Mouse (Mus musculus) limb, embryonic 14.5 days (tissue): ENCODE data around the gene Casp9. TPM values are rescaled to one million over a fixed set of nuclear protein-coding genes. Genes with fewer than 3 reads are reported as not detected.

Experiments
- ATAC-seq: fragments of 200-750 bp; cut with Nextera tagmentation; 2 replicates; pipeline ENCODE4 v1.8.0; 2017; ENCODE audit warnings: low read depth, moderate number of reproducible peaks, moderate TSS enrichment; ENCODE audit not compliant: low FRiP score
- DNase-seq: peaks from one replicate; pipeline ENCODE4 v3.0.0-alpha.2; 2015; ENCODE audit warnings: low spot score
- H3K27ac ChIP-seq: fragments of 300-500 bp; sonication (generic); replicated peaks from 2 replicates; pipeline ENCODE4 v1.5.1; 2014; ENCODE audit warnings: low read depth, mild to moderate bottlenecking, low read length, moderate library complexity, mixed read lengths
- H3K27me3 ChIP-seq: fragments of 300-500 bp; sonication (generic); 2 replicates; pipeline ENCODE4 v1.6.1; 2014; ENCODE audit warnings: low read length, mixed read lengths; ENCODE audit not compliant: control insufficient read depth, insufficient read depth
- H3K36me3 ChIP-seq: fragments of 300-500 bp; sonication (generic); 2 replicates; pipeline ENCODE4 v1.6.1; 2014; ENCODE audit warnings: mild to moderate bottlenecking, low read length, moderate library complexity, mixed read lengths; ENCODE audit not compliant: control insufficient read depth, insufficient read depth
- H3K4me1 ChIP-seq: fragments of 300-500 bp; sonication (generic); 2 replicates; pipeline ENCODE4 v1.6.1; 2014; ENCODE audit warnings: antibody characterized with exemption, low read length, mixed read lengths; ENCODE audit not compliant: control insufficient read depth, insufficient read depth
- H3K4me2 ChIP-seq: fragments of 300-500 bp; sonication (generic); replicated peaks from 2 replicates; pipeline ENCODE4 v1.6.1; 2014; ENCODE audit warnings: low read depth, mild to moderate bottlenecking, low read length, moderate library complexity; ENCODE audit not compliant: severe bottlenecking
- H3K4me3 ChIP-seq: fragments of 300-500 bp; sonication (generic); replicated peaks from 2 replicates; pipeline ENCODE4 v1.5.1; 2014; ENCODE audit warnings: low read length
- H3K9ac ChIP-seq: fragments of 300-500 bp; sonication (generic); 2 replicates; pipeline ENCODE4 v1.6.1; 2014; ENCODE audit warnings: mild to moderate bottlenecking, low read depth, low read length, moderate library complexity; ENCODE audit not compliant: severe bottlenecking
- H3K9me3 ChIP-seq: fragments of 300-500 bp; sonication (generic); 2 replicates; pipeline ENCODE4 v1.6.1; 2016; ENCODE audit warnings: low read length; ENCODE audit not compliant: control insufficient read depth
- POLR2A ChIP-seq: fragments of 200-500 bp; IDR thresholded peaks from 2 replicates; pipeline ENCODE4 v1.8.0; 2012; ENCODE audit warnings: inconsistent platforms, mild to moderate bottlenecking, moderate library complexity, borderline replicate concordance; ENCODE audit not compliant: insufficient read depth, insufficient read length; ENCODE audit errors: extremely low read depth
- WGBS: fragments of 180-500 bp; shearing (Covaris S2); extraction: QIAGEN DNeasy Blood & Tissue Kit; methylation state at CpG from one replicate; pipeline ENCODE4 v1.1.7; 2014; 5-methylcytosine and 5-hydroxymethylcytosine counted together
- polyA plus RNA-seq, 2 experiments: library from polyadenylated mRNA; depleted of rRNA in 1 of 2; stranded (reverse) in 1 of 2; unstranded in 1 of 2; fragments of >200 nt; fragmentation: Nextera tagmentation in 1 of 2; extraction: Ambion mirVana in 1 of 2; gene quantifications; 2 replicates each; pipeline versions ENCODE4 v1.2.1 to v1.2.3; 2012 to 2014

Gene Casp9
- polyA plus RNA-seq, 2 experiments = 11.2 to 20.4 TPM

- TF ChIP-seq POLR2A = no peak
- Histone ChIP-seq H3K36me3 (no peaks in the 10 kb centered on the region), H3K9ac (no peak overlapping the region), H3K27me3 (no peaks in the 10 kb centered on the region), H3K4me2 (no peak overlapping the region), H3K27ac (0 out of 2 replicates have a peak overlapping the region, but pooled peaks have one; percentile 3), H3K4me1 (no peaks in the 10 kb centered on the region), H3K9me3 (no peaks in the 10 kb centered on the region), H3K4me3 (no peak overlapping the region)
- ATAC-seq (peak; percentile 30; the same call in 1 of the 2 replicates), DNase-seq (no peak)
- 31% methylated on average over 4 of the region's 4 CpGs for WGBS
These were observed 41.9 kb upstream of the Casp9 start for GRCm38 (mm10) chr4:141751419-141752075.

DNA sequence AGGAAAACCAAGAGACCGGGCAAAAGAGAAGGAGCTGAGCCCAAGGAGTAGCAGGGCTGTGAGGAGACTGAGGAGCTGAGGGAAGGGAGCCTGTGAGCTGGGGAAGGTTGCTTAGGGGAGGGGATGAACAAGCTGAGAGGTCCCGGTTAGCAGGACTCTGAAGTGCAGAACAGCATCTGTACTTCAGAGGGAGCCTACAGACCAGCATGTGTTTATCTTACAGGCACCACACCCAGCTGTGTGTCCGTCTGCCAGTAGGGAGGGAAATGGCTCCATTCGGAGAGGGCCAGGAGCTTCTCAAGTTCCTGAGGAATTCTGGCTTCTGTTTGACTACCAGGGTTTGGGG, 41.4 kb upstream of the Casp9 start:
- no peak overlapping the region for H3K4me3 ChIP-seq
- H3K27ac ChIP-seq = 0 out of 2 replicates have a peak overlapping the region, but pooled peaks have one; percentile 3
- DNase-seq (peak; percentile 21), ATAC-seq (no peak)
- no peaks in the 10 kb centered on the region for H3K4me1 ChIP-seq
- H3K9me3 ChIP-seq = no peaks in the 10 kb centered on the region
- no peaks in the 10 kb centered on the region for H3K36me3 ChIP-seq
- H3K27me3 ChIP-seq = no peaks in the 10 kb centered on the region
- no peak overlapping the region for H3K9ac ChIP-seq
- no peak overlapping the region for H3K4me2 ChIP-seq
- no peak for TF ChIP-seq POLR2A
- WGBS = 2% methylated on average over 4 of the region's 4 CpGs

DNA sequence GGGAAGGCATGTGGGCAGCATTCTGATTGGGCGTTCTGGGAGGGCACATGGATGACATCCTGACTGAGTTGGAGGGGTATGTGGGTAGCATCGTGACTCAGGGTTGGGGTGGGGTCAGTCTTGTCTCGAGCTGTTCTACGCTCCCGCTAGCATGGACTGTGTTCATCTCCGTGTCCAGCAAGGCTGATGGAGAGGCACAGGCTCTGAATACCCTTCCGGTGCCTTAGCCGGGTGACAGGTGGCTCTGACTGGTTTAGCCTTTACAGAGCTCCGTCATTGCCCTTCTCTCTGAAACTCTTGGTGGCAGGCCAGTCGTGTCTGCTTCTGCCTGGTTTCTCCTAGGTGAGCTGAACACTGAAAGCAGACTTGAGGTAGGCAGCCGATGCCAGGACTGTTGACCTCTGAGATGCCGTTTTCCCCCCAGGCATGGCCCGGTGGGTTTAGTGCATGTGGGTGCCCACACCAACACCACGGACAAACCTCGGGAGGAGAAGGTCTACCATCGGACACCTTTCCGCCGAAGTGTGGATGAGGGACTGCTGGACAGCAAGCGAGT, 38.0 kb upstream of the Casp9 start:
- 90% methylated on average over 19 of the region's 19 CpGs for WGBS
- Histone ChIP-seq H3K4me3 (no peak overlapping the region), H3K9ac (no peak overlapping the region), H3K27me3 (no peaks in the 10 kb centered on the region), H3K36me3 (no peaks in the 10 kb centered on the region), H3K27ac (no peak overlapping the region), H3K9me3 (no peaks in the 10 kb centered on the region), H3K4me2 (no peak overlapping the region), H3K4me1 (no peaks in the 10 kb centered on the region)
- no peak for TF ChIP-seq POLR2A
- no peak for DNase-seq
- ATAC-seq = peak; percentile 12; the same call in 1 of the 2 replicates

DNA sequence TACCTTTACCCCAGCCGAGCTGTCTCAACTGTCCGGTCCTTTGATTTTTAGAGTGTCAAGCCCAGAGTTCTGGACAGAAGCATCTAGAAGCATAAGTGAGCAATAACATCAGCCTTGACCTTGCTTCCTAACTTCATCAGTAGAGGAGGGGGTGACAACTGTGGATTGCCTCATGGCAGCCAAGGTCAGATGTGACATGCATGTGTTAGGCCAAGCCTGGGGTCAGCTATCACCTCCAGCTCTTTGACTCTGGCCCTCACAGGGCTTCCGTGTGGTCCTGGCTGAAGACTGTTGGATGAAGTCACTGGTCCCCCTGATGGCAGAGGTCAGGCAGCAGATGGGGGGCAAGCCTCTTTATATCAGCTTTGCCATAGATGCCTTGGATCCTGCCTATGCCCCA, 36.3 kb upstream of the Casp9 start:
- DNase-seq = no peak
- H3K27ac ChIP-seq = no peak overlapping the region
- H3K36me3 ChIP-seq = peaks cover 6% of the 10 kb centered on the region
- no peak overlapping the region for H3K4me2 ChIP-seq
- TF ChIP-seq POLR2A = no peak
- H3K9me3 ChIP-seq = no peaks in the 10 kb centered on the region
- 86% methylated on average over 3 of the region's 3 CpGs for WGBS
- H3K27me3 ChIP-seq = no peaks in the 10 kb centered on the region
- ATAC-seq = no peak
- no peak overlapping the region for H3K9ac ChIP-seq
- no peak overlapping the region for H3K4me3 ChIP-seq
- H3K4me1 ChIP-seq = no peaks in the 10 kb centered on the region

DNA sequence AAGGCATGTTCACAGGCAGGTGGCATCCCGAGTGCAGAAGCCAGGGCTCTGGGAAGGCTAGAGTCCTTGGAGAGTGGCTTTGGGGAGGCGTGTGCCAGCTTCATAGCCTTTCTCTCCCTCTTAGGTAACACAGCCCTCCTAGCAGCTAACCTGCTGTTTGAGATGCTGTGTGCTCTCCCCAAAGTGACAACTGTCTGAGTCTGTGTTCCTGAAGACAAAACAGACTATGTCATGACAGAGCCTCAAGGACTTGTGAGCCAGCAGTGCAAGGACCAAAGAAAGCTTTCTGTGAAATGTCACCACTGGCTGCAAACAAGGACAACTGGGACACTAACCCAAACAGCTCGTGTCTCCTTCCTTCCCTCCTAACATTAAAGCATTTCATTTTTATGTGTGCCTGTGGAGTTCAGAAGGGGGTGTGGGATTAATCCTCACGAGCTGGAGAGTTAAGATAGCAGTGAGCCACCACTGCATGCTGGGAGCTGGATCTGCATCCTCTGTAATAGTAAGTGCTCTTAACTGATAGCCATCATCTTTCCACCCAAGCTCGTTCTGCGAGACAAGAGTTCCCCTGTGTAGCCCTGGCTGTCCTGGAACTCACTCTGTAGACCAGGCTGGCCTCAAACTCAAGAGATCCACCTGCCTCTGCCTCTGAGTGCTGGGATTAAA, 34.4 kb upstream of the Casp9 start:
- TF ChIP-seq POLR2A = no peak

More for the DNA sequence above, 34.4 kb upstream of the Casp9 start:
- no peak for ATAC-seq
- Histone ChIP-seq H3K36me3 (peaks cover 23% of the 10 kb centered on the region), H3K9ac (no peak overlapping the region), H3K4me3 (no peak overlapping the region), H3K4me2 (no peak overlapping the region), H3K27me3 (no peaks in the 10 kb centered on the region), H3K27ac (no peak overlapping the region), H3K4me1 (no peaks in the 10 kb centered on the region), H3K9me3 (no peaks in the 10 kb centered on the region)
- 65% methylated on average over 6 of the region's 6 CpGs for WGBS
- no peak for DNase-seq
